Mouse (Mus musculus): ENCODE measurements around the gene Oat. TPM values are rescaled to one million over a fixed set of nuclear protein-coding genes. Genes with fewer than 3 reads are reported as not detected.

Oat gene
- polyA plus RNA-seq, 1 experiment: 50.3 TPM

GRCm38 (mm10) chr7:132599071-132599975, 23.1 kb upstream of the Oat start, which contains the start of gene Nkx1-2:
Gene Nkx1-2, minus strand, starts transcription at chr7:132599637.
- Histone ChIP-seq H3K4me1 (ENCODE audit: control insufficient read depth, insufficient read depth, insufficient read length, low read length) (peaks cover 2% of the 10 kb centered on the region; the same call in 1 of the 2 replicates), H3K27ac (replicated peaks; ENCODE audit: low read depth, low read length) (no peak within 1 kb of the TSS), H3K4me3 (ENCODE audit: insufficient read depth, low read depth, low read length) (no peak within 1 kb of the TSS)

GRCm38 (mm10) chr7:132597251-132598041, 21.2 kb upstream of the Oat start:
- Histone ChIP-seq H3K4me1 (ENCODE audit: control insufficient read depth, insufficient read depth, insufficient read length, low read length) (peaks cover 2% of the 10 kb centered on the region; the same call in 1 of the 2 replicates), H3K27ac (replicated peaks; ENCODE audit: low read depth, low read length) (no peak overlapping the region), H3K4me3 (ENCODE audit: insufficient read depth, low read depth, low read length) (peak overlapping the region; percentile 33)

- Histone ChIP-seq H3K27ac (replicated peaks; ENCODE audit: low read depth, low read length) (no peak overlapping the region), H3K4me1 (ENCODE audit: control insufficient read depth, insufficient read depth, insufficient read length, low read length) (peaks cover 2% of the 10 kb centered on the region; the same call in 1 of the 2 replicates), H3K4me3 (ENCODE audit: insufficient read depth, low read depth, low read length) (peak overlapping the region; percentile 33)
Observed at GRCm38 (mm10) chr7:132596557-132597250, 20.5 kb upstream of the Oat start.

GRCm38 (mm10) chr7:132595787-132596186, 19.6 kb upstream of the Oat start:
- H3K27ac ChIP-seq (replicated peaks; ENCODE audit: low read depth, low read length): no peak overlapping the region
- peaks cover 2% of the 10 kb centered on the region; the same call in 1 of the 2 replicates for H3K4me1 ChIP-seq (ENCODE audit: control insufficient read depth, insufficient read depth, insufficient read length, low read length)
- no peak overlapping the region for H3K4me3 ChIP-seq (ENCODE audit: insufficient read depth, low read depth, low read length)

GRCm38 (mm10) chr7:132594325-132594724, 18.1 kb upstream of the Oat start:
- Histone ChIP-seq H3K4me1 (ENCODE audit: control insufficient read depth, insufficient read depth, insufficient read length, low read length) (no peaks in the 10 kb centered on the region), H3K4me3 (ENCODE audit: insufficient read depth, low read depth, low read length) (no peak overlapping the region), H3K27ac (replicated peaks; ENCODE audit: low read depth, low read length) (no peak overlapping the region)

GRCm38 (mm10) chr7:132593762-132594161, 17.6 kb upstream of the Oat start:
- H3K4me3 ChIP-seq (ENCODE audit: insufficient read depth, low read depth, low read length): no peak overlapping the region
- no peaks in the 10 kb centered on the region for H3K4me1 ChIP-seq (ENCODE audit: control insufficient read depth, insufficient read depth, insufficient read length, low read length)
- H3K27ac ChIP-seq (replicated peaks; ENCODE audit: low read depth, low read length): no peak overlapping the region

- no peaks in the 10 kb centered on the region for H3K4me1 ChIP-seq (ENCODE audit: control insufficient read depth, insufficient read depth, insufficient read length, low read length)
- H3K27ac ChIP-seq (replicated peaks; ENCODE audit: low read depth, low read length): no peak overlapping the region
- H3K4me3 ChIP-seq (ENCODE audit: insufficient read depth, low read depth, low read length): no peak overlapping the region
Observed at GRCm38 (mm10) chr7:132589610-132590009, 13.4 kb upstream of the Oat start.

GRCm38 (mm10) chr7:132587167-132587566, 11.0 kb upstream of the Oat start:
- no peak overlapping the region for H3K27ac ChIP-seq (replicated peaks; ENCODE audit: low read depth, low read length)
- no peak overlapping the region for H3K4me3 ChIP-seq (ENCODE audit: insufficient read depth, low read depth, low read length)
- H3K4me1 ChIP-seq (ENCODE audit: control insufficient read depth, insufficient read depth, insufficient read length, low read length): no peaks in the 10 kb centered on the region

- no peak overlapping the region for H3K4me3 ChIP-seq (ENCODE audit: insufficient read depth, low read depth, low read length)
- H3K4me1 ChIP-seq (ENCODE audit: control insufficient read depth, insufficient read depth, insufficient read length, low read length): no peaks in the 10 kb centered on the region
Observed at GRCm38 (mm10) chr7:132585695-132586491, 9.7 kb upstream of the Oat start.

GRCm38 (mm10) chr7:132581441-132581840, 5.2 kb upstream of the Oat start:
- Histone ChIP-seq H3K4me3 (ENCODE audit: insufficient read depth, low read depth, low read length) (no peak overlapping the region), H3K27ac (replicated peaks; ENCODE audit: low read depth, low read length) (no peak overlapping the region), H3K4me1 (ENCODE audit: control insufficient read depth, insufficient read depth, insufficient read length, low read length) (no peaks in the 10 kb centered on the region)

More at GRCm38 (mm10) chr7:132585695-132586491, 9.7 kb upstream of the Oat start:
- H3K27ac ChIP-seq (replicated peaks; ENCODE audit: low read depth, low read length): no peak overlapping the region

GRCm38 (mm10) chr7:132580511-132580910, 4.3 kb upstream of the Oat start:
- no peak overlapping the region for H3K4me3 ChIP-seq (ENCODE audit: insufficient read depth, low read depth, low read length)
- no peaks in the 10 kb centered on the region for H3K4me1 ChIP-seq (ENCODE audit: control insufficient read depth, insufficient read depth, insufficient read length, low read length)
- H3K27ac ChIP-seq (replicated peaks; ENCODE audit: low read depth, low read length): no peak overlapping the region

- Histone ChIP-seq H3K4me1 (ENCODE audit: control insufficient read depth, insufficient read depth, insufficient read length, low read length) (no peaks in the 10 kb centered on the region), H3K4me3 (ENCODE audit: insufficient read depth, low read depth, low read length) (no peak overlapping the region), H3K27ac (replicated peaks; ENCODE audit: low read depth, low read length) (no peak overlapping the region)
Observed at GRCm38 (mm10) chr7:132576891-132577290, 693 bp upstream of the Oat start.

- Histone ChIP-seq H3K4me3 (ENCODE audit: insufficient read depth, low read depth, low read length) (peak overlapping the region; percentile 81), H3K27ac (replicated peaks; ENCODE audit: low read depth, low read length) (peak overlapping the region; percentile 23), H3K4me1 (ENCODE audit: control insufficient read depth, insufficient read depth, insufficient read length, low read length) (0 out of 2 replicates have a peak, but pooled peaks cover 2% of the 10 kb centered on the region)
Observed at GRCm38 (mm10) chr7:132575623-132576022, 575 bp downstream of the Oat start.

- Histone ChIP-seq H3K4me3 (ENCODE audit: insufficient read depth, low read depth, low read length) (no peak overlapping the region), H3K27ac (replicated peaks; ENCODE audit: low read depth, low read length) (no peak overlapping the region), H3K4me1 (ENCODE audit: control insufficient read depth, insufficient read depth, insufficient read length, low read length) (peaks cover 2% of the 10 kb centered on the region; the same call in 1 of the 2 replicates)
Observed at GRCm38 (mm10) chr7:132574646-132575045, 1.6 kb downstream of the Oat start.

Measured in brown adipose tissue, adult 24 weeks (tissue).